8 mouse cellular contexts compared by ENCODE assay signal in the genomic region with DNA sequence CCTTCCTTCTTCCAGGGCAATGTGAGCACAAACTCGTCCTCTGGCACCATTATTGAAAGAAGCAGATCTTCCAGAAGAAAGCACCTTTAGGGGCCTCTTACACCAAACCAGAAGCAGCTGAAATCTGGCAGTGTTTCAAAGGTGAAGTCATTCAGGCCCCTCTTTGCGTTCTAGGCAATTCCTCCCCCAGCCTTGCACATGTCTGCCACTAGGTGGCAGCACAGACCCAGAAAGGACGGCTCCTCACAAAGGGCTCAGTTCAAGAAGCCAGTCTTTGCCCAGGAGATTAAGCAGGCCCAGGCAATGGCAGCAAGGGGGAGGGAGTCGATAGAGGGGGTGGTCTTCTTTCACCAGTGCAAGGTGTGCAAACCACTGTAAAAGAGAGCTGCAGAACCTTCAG. TPM values are rescaled to one million over a fixed set of nuclear protein-coding genes. Genes with fewer than 3 reads are reported as not detected.
A peak's percentile ranks its signal among the peaks of the same experiment; 100 is the strongest.
DNase-seq lines count a peak whose midpoint lies in the region; ATAC-seq and TF ChIP-seq lines count a peak whose summit lies in the region.

No protein-coding gene starts in this region.

- WGBS in forebrain, embryonic 15.5 days, result 0% methylated on average over 4 of the region's 4 CpGs
- 0% methylated on average over 4 of the region's 4 CpGs for whole genome bisulfite sequencing in lung, postnatal 0 days

- TF ChIP-seq EP300 in lung, postnatal 0 days (IDR thresholded peaks at IDR 0.05), result no peak

- H3K27ac ChIP-seq in forebrain, embryonic 15.5 days (replicated peaks), result peak overlapping the region; percentile 79
- H3K27ac ChIP-seq in lung, postnatal 0 days (ENCODE audit: low read length), result no peak overlapping the region

- H3K9ac ChIP-seq in forebrain, embryonic 15.5 days (replicated peaks), result no peak overlapping the region
- H3K9ac ChIP-seq in lung, postnatal 0 days (replicated peaks; ENCODE audit: low read depth), result no peak overlapping the region

- intact Hi-C loops in heart, postnatal 25 days (cut with DNase I), result loop anchor here (1.0 to 2.0 kb wide), 3 partner anchors 125 to 299 kb away; a partner anchor contains a TSS

- H3K36me3 ChIP-seq in forebrain, embryonic 15.5 days, result no peaks in the 10 kb centered on the region
- no peaks in the 10 kb centered on the region for H3K36me3 ChIP-seq in lung, postnatal 0 days (ENCODE audit: insufficient read depth, low read length)

- peak overlapping the region; percentile 83 for H3K4me2 ChIP-seq in forebrain, embryonic 15.5 days (replicated peaks)
- H3K4me2 ChIP-seq in lung, postnatal 0 days (replicated peaks; ENCODE audit: low read depth, low read length), result no peak overlapping the region

- H3K9me3 ChIP-seq in forebrain, embryonic 15.5 days, result no peaks in the 10 kb centered on the region
- H3K9me3 ChIP-seq in lung, postnatal 0 days (ENCODE audit: low read length), result no peaks in the 10 kb centered on the region

- ATAC-seq in forebrain, embryonic 15.5 days (replicated peaks), result peak; percentile 23
- ATAC-seq in lung, postnatal 0 days, result peak; percentile 34

- DNase-seq in MN1 (ENCODE audit: low spot score), result peak; percentile 81
- DNase-seq in cerebellum, adult 11-12 months, result peak; percentile 59
- peak; percentile 78 for DNase-seq in heart, postnatal 25 days (ENCODE audit: low spot score)
- DNase-seq in layer of hippocampus, adult 8-10 months (ENCODE audit: low spot score in 2 of 2), result peak; percentile 79 to 80
- peak; percentile 94 for DNase-seq in lung, postnatal 0 days (ENCODE audit: low spot score)
- DNase-seq in retina, adult 2 months (ENCODE audit: low read depth, low spot score), result peak; percentile 51
- DNase-seq in thymus, postnatal 25 days, result peak; percentile 84

- peaks cover 74% of the 10 kb centered on the region for H3K4me1 ChIP-seq in forebrain, embryonic 15.5 days
- peaks cover 20% of the 10 kb centered on the region; the same call in 1 of the 2 replicates for H3K4me1 ChIP-seq in lung, postnatal 0 days (ENCODE audit: insufficient read depth, low read depth, low read length)

- H3K27me3 ChIP-seq in forebrain, embryonic 15.5 days, result no peaks in the 10 kb centered on the region
- H3K27me3 ChIP-seq in lung, postnatal 0 days (replicated peaks; ENCODE audit: insufficient read depth, low read length), result no peaks in the 10 kb centered on the region

- peak overlapping the region; percentile 57 for H3K4me3 ChIP-seq in forebrain, embryonic 15.5 days
- H3K4me3 ChIP-seq in lung, postnatal 0 days (ENCODE audit: low read depth, low read length), result no peak overlapping the region

- TF ChIP-seq CTCF in lung, postnatal 0 days (IDR thresholded peaks at IDR 0.05), result peak; percentile 100

RNA-seq across cellular contexts. Expression of a gene that starts 4.3 kb away (rescaled TPM):
- polyA plus RNA-seq in forebrain, embryonic 15.5 days (2015; fragmentation: Nextera tagmentation; extraction: Ambion mirVana), result 1,282 and 1,421 TPM in 2 replicates
- 100 to 1,000 TPM; 155 to 157 TPM for total RNA-seq in heart, postnatal 25 days (2021)
- 100 to 1,000 TPM in 3 of 4 experiments, 10 to 100 TPM in 1; 99.8 to 130 (median 120) TPM for total RNA-seq in layer of hippocampus, adult 8-10 months (2022)
- polyA plus RNA-seq in lung, postnatal 0 days (2015; fragmentation: Nextera tagmentation; extraction: Ambion mirVana), result 286 and 310 TPM in 2 replicates

RNA-seq across cellular contexts. Expression of a gene that starts 38.3 kb away (rescaled TPM):
- polyA plus RNA-seq in forebrain, embryonic 15.5 days (2015; fragmentation: Nextera tagmentation; extraction: Ambion mirVana), result 9.2 and 10.0 TPM in 2 replicates
- 10 to 100 TPM; 41.9 to 50.4 TPM for total RNA-seq in heart, postnatal 25 days (2021)
- total RNA-seq in layer of hippocampus, adult 8-10 months (2022), result 10 to 100 TPM; 24.8 to 31.6 (median 26.7) TPM
- 1.9 and 2.1 TPM in 2 replicates for polyA plus RNA-seq in lung, postnatal 0 days (2015; fragmentation: Nextera tagmentation; extraction: Ambion mirVana)
